Mouse (Mus musculus): ENCODE measurements at regions not wholly inside any gene's neighbourhood (a gene's known extent, or its start where the extent isn't known, plus 50 kb on each side); places are given as distances from the start of the nearest gene placed in this dataset.

DNA sequence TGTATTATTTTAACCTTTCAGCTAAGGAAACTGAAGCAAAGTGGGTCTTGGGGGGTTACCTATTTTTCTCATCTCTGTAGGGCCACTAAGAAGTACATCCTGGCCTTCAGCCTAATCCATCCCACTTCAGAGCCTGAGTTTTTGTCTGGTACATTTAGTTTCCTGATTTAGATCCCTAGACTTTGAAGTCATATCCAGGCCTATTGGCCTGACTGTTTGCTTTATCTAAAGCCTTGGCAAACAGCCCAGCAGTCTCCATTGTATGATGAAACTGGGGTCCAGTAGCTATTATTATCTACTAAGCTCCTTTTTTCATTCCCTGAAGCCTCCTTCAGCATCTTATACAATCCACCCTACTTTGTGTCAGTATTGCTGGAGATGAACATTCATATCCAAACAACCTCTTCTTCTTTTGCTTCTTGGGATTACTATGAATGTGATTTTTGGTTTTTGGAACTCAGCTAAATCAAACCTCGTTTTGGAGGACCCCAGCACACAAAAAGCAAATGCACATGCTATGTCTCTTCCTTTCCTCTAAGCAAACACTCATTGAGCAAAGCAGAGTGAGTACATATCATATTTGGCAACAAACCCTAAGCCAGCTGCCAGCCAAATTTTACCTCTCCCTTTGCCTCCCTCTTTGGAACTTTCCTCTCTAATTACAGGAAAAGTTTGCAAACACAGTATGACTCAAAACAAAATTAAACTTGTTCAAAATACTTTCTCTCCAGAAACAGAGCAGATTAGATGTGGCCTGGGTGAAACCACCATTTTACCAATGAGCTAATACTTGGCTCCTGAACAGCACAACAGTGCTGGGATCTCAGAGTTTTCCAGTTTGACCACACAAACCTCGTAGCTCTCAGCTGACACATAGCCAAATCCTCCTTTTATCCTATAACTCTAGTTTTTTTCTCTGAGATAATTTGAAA, 342.8 kb upstream of the Etaa1 start:
- Histone ChIP-seq H3K4me1 (ENCODE audit: control insufficient read depth, insufficient read depth, low read length) (no peaks in the 10 kb centered on the region), H3K27me3 (ENCODE audit: control insufficient read depth, insufficient read depth, low read length) (no peaks in the 10 kb centered on the region), H3K4me3 (replicated peaks; ENCODE audit: insufficient read depth, low read depth, low read length) (no peak overlapping the region), H3K27ac (ENCODE audit: insufficient read depth, low read length) (no peak overlapping the region)
- WGBS: 14% methylated on average over 2 of the region's 2 CpGs
- TF ChIP-seq POLR2A (IDR thresholded peaks at IDR 0.05; ENCODE audit: borderline replicate concordance, insufficient read depth, low read length) (no peak), CTCF (IDR thresholded peaks at IDR 0.05; ENCODE audit: borderline replicate concordance, insufficient read depth, low read depth, low read length) (no peak)
- no peak for DNase-seq

DNA sequence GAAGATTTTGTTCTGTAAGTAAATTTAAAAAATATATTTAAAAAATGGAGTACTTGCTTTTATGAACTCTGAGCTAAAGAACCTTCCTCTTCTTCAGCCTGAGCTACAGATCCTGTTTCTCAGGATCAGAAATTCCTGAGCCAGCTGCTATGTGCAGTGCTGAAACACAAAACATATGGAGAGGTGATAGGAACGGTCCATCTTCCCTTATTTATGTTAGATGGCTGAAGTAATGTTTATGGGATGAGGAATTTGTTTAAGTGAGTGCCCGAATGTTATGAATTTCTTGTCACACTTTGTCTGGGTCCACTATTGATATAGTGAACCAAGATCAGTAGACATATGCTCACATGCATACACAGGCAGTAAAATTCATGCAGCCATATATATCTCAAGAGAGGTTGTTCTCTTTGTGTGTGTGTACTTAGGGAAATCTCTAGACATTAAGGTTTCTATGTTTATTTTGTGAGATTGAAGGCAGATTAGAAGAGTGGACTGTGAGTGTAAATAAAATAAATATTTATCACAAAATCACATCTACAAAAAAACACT, 325.0 kb upstream of the Etaa1 start:
- H3K4me1 ChIP-seq (ENCODE audit: control insufficient read depth, insufficient read depth, low read length): no peaks in the 10 kb centered on the region
- H3K27ac ChIP-seq (ENCODE audit: insufficient read depth, low read length): no peak overlapping the region
- H3K27me3 ChIP-seq (ENCODE audit: control insufficient read depth, insufficient read depth, low read length): no peaks in the 10 kb centered on the region
- WGBS: 87% methylated on average over 2 of the region's 2 CpGs
- TF ChIP-seq POLR2A (IDR thresholded peaks at IDR 0.05; ENCODE audit: borderline replicate concordance, insufficient read depth, low read length): no peak
- no peak for TF ChIP-seq CTCF (IDR thresholded peaks at IDR 0.05; ENCODE audit: borderline replicate concordance, insufficient read depth, low read depth, low read length)
- DNase-seq: no peak
- no peak overlapping the region for H3K4me3 ChIP-seq (replicated peaks; ENCODE audit: insufficient read depth, low read depth, low read length)

DNA sequence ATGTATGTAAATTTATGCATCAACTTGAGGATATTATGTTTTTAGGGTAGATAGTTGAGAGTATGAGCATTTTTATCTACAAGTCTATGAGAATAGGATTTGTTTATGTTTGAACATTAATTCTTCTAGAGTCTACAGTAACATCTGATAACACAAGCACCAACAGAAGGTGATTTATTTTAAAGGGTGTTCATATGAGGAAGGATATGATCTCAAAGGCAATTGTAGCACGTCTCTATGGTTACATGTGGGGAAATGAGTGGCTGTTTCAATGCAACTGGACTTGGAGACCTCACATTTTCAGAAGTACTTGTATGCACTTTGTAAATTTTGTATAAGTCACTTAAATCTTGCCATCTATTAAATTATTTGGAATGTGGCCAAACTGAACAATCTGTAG, 318.7 kb upstream of the Etaa1 start:
- TF ChIP-seq CTCF (IDR thresholded peaks at IDR 0.05; ENCODE audit: borderline replicate concordance, insufficient read depth, low read depth, low read length): no peak
- TF ChIP-seq POLR2A (IDR thresholded peaks at IDR 0.05; ENCODE audit: borderline replicate concordance, insufficient read depth, low read length): no peak
- H3K27ac ChIP-seq (ENCODE audit: insufficient read depth, low read length): no peak overlapping the region
- no peaks in the 10 kb centered on the region for H3K4me1 ChIP-seq (ENCODE audit: control insufficient read depth, insufficient read depth, low read length)
- no peak for DNase-seq
- 92% methylated on average over 1 of the region's 1 CpGs for WGBS
- no peaks in the 10 kb centered on the region for H3K27me3 ChIP-seq (ENCODE audit: control insufficient read depth, insufficient read depth, low read length)
- no peak overlapping the region for H3K4me3 ChIP-seq (replicated peaks; ENCODE audit: insufficient read depth, low read depth, low read length)

DNA sequence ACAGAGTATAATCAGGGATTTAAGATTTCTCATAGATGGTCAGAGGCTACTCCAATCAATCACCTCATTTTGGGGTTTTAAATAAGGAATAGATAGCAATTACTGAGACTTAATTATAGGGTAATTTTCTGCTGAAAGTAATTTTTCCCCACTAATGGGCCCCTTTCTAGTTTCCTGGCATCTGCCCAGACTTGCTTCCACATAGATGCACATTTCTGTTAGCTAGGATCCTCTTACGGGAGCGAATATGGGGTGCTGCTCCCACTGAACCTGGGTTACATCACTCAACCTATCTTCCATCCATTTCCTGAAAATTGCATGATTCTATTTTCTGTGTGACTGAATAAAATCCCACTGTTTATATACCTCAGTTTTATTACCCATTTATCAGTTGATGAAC, 312.5 kb upstream of the Etaa1 start:
- H3K27ac ChIP-seq (ENCODE audit: insufficient read depth, low read length): no peak overlapping the region
- no peak for DNase-seq
- no peaks in the 10 kb centered on the region for H3K4me1 ChIP-seq (ENCODE audit: control insufficient read depth, insufficient read depth, low read length)
- no peak for TF ChIP-seq POLR2A (IDR thresholded peaks at IDR 0.05; ENCODE audit: borderline replicate concordance, insufficient read depth, low read length)
- no peak for TF ChIP-seq CTCF (IDR thresholded peaks at IDR 0.05; ENCODE audit: borderline replicate concordance, insufficient read depth, low read depth, low read length)
- WGBS: 72% methylated on average over 2 of the region's 2 CpGs
- H3K4me3 ChIP-seq (replicated peaks; ENCODE audit: insufficient read depth, low read depth, low read length): no peak overlapping the region
- no peaks in the 10 kb centered on the region for H3K27me3 ChIP-seq (ENCODE audit: control insufficient read depth, insufficient read depth, low read length)

DNA sequence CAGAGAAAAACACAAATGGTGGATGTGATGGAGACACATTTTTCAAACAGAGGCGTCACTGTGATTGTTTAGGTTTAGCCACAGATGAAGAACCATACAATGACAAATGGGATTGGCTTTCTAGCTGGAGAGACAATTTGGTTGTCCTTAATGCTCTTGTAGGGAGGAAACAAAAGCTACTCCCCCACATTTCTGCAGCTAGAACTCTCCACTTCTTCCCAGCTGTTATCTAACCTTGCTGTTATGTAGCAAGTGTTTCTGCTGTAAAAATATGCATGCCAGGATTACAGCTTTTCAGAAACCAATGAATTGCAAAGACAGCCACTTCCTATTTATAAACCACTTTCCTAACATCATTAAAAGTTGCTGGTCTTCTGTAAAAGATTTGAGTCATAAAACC, 309.2 kb upstream of the Etaa1 start:
- Histone ChIP-seq H3K27me3 (ENCODE audit: control insufficient read depth, insufficient read depth, low read length) (no peaks in the 10 kb centered on the region), H3K4me3 (replicated peaks; ENCODE audit: insufficient read depth, low read depth, low read length) (no peak overlapping the region), H3K4me1 (ENCODE audit: control insufficient read depth, insufficient read depth, low read length) (no peaks in the 10 kb centered on the region), H3K27ac (ENCODE audit: insufficient read depth, low read length) (no peak overlapping the region)
- 93% methylated on average over 1 of the region's 1 CpGs for WGBS
- DNase-seq: no peak
- TF ChIP-seq POLR2A (IDR thresholded peaks at IDR 0.05; ENCODE audit: borderline replicate concordance, insufficient read depth, low read length) (no peak), CTCF (IDR thresholded peaks at IDR 0.05; ENCODE audit: borderline replicate concordance, insufficient read depth, low read depth, low read length) (no peak)

DNA sequence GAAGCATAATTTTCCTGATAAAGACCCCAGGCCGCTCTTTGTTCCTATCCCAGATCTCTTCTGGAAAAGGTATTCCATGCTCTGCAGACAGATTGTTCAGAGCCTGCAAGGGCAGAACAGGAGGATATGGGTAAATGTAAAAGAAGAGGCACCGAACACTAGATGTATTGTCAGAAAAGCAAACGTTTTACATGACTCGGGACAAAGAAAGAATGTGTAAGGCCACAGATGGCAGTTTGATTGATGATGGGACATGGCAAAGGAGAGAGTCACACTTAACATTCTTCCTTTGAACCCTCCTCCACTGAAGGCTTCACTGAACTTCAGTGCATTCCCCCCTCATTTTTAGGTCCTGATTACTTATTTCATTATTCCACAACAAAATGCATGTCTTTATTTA, 295.6 kb upstream of the Etaa1 start:
- DNase-seq: no peak
- WGBS: 53% methylated on average over 4 of the region's 4 CpGs

DNA sequence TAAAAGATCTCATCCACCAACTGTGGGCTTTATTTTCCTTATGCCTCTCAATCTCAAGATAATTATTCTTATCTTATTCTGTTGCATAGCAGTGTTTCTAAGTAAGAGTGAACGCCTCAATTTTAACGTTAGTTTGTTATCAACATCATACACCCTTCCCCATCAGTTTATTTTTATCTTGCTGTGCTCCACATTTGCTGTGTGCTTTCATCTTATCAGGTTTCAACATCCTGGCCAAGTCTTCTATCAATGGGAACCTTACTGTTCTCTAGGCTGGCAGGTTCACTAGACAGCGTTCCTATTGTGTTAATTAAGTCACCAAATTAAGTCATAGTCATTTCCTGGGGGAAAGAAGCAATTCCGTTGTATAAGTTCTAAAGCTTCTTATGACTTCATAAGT, 263.1 kb upstream of the Etaa1 start:
- 51% methylated on average over 4 of the region's 4 CpGs for WGBS
- TF ChIP-seq CTCF (IDR thresholded peaks at IDR 0.05; ENCODE audit: borderline replicate concordance, insufficient read depth, low read depth, low read length): no peak
- TF ChIP-seq POLR2A (IDR thresholded peaks at IDR 0.05; ENCODE audit: borderline replicate concordance, insufficient read depth, low read length): no peak
- Histone ChIP-seq H3K27ac (ENCODE audit: insufficient read depth, low read length) (no peak overlapping the region), H3K4me1 (ENCODE audit: control insufficient read depth, insufficient read depth, low read length) (no peaks in the 10 kb centered on the region), H3K27me3 (ENCODE audit: control insufficient read depth, insufficient read depth, low read length) (no peaks in the 10 kb centered on the region), H3K4me3 (replicated peaks; ENCODE audit: insufficient read depth, low read depth, low read length) (no peak overlapping the region)
- DNase-seq: no peak

More for the DNA sequence above, 295.6 kb upstream of the Etaa1 start:
- no peak overlapping the region for H3K27ac ChIP-seq (ENCODE audit: insufficient read depth, low read length)
- TF ChIP-seq CTCF (IDR thresholded peaks at IDR 0.05; ENCODE audit: borderline replicate concordance, insufficient read depth, low read depth, low read length) (no peak), POLR2A (IDR thresholded peaks at IDR 0.05; ENCODE audit: borderline replicate concordance, insufficient read depth, low read length) (no peak)
- H3K27me3 ChIP-seq (ENCODE audit: control insufficient read depth, insufficient read depth, low read length): no peaks in the 10 kb centered on the region
- H3K4me1 ChIP-seq (ENCODE audit: control insufficient read depth, insufficient read depth, low read length): no peaks in the 10 kb centered on the region
- no peak overlapping the region for H3K4me3 ChIP-seq (replicated peaks; ENCODE audit: insufficient read depth, low read depth, low read length)

DNA sequence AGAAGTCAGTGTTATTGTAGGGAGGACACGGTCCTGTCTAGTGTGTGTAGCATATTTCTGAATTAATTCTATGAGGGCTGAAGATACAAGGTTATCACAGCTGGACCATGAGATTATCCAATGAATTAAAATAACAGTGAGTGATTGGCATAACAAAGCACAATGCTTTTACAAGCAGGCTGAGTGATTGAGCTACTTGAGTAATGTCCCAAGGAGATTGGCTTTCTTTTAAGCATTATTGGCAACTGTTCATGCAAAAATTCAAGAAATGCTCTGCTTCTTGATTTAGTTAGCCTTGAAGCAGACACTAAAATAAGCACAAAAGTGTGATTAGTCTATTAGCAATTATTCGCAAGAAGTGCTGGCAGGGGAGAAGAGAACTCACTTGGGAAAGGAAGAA, 219.4 kb upstream of the Etaa1 start:
- Histone ChIP-seq H3K4me3 (replicated peaks; ENCODE audit: insufficient read depth, low read depth, low read length) (no peak overlapping the region), H3K4me1 (ENCODE audit: control insufficient read depth, insufficient read depth, low read length) (no peaks in the 10 kb centered on the region), H3K27me3 (ENCODE audit: control insufficient read depth, insufficient read depth, low read length) (no peaks in the 10 kb centered on the region), H3K27ac (ENCODE audit: insufficient read depth, low read length) (no peak overlapping the region)
- no peak for DNase-seq
- TF ChIP-seq CTCF (IDR thresholded peaks at IDR 0.05; ENCODE audit: borderline replicate concordance, insufficient read depth, low read depth, low read length) (no peak), POLR2A (IDR thresholded peaks at IDR 0.05; ENCODE audit: borderline replicate concordance, insufficient read depth, low read length) (no peak)
- WGBS: 67% methylated on average over 2 of the region's 2 CpGs

Data from cerebellum, adult 2 months (tissue).